Mouse (Mus musculus): Measurements from ENCODE around the gene Nosip. TPM values are rescaled to one million over a fixed set of nuclear protein-coding genes. Genes with fewer than 3 reads are reported as not detected.

Gene Nosip
- total and polyA plus RNA-seq, 3 experiments = 72.4 to 86.8 (median 81.4) TPM

DNA sequence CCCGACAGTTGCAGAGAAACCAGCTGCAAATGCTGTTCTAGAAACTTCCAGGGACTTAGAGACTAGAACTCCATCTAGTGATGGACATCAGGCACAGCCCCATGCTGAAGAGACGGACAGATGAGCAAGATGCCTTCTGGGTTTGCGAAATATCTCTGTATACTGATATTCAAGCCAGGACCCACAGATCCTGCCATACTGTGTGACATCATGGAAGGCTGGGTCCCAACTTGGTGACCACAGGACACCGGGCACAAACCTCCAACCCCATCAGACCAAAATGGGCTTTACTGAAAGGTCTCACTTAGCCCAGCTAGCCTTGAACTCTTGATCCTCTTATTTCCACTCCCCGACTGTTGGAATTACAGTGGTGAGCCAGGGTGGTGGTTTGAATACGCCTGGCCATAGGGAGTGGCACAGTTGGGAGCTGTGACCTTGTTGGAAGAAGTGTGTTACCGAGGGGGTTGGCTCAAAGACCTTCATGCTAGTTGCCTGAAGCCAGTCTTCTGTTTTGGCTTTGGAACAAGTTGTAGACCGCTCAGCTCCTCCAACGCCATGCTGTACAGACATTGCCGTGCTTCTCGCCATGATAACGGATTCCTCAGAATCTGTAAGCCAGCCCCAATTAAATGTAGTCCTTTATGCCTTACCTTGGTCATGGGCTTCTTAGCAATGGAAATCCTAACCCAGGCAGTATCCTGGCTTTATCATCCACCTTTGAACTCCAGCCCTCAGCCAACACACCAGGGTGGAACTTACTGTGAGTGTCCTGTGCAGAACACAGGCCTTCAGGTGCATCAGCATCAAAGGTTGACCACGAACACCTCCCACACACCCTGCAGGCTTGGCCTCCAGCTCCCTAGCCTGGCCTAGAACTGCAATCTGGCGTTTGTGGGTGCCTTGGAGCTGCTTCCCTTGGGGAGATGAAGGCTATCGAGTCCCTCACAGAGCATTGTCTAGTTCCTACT is 37.7 kb upstream of the Nosip start:
- H3K36me3 ChIP-seq (replicated peaks in 1 of 2; ENCODE audit: control insufficient read depth in 1 of 2, insufficient read depth in 1 of 2, low read length in 1 of 2) = peaks cover 17 to 61% of the 10 kb centered on the region in 2 experiments
- dilution Hi-C loops (cut with MboI; ENCODE audit: extremely low pct_ligation_motif_present, extremely low pct_unique_long_range_greater_than_20kb, low sequenced_read_pairs) (no loop called here), in situ Hi-C loops (cut with MboI; ENCODE audit: low pct_ligation_motif_present, low pct_unique_long_range_greater_than_20kb, low sequenced_read_pairs) (no loop called here)
- H3K4me1 ChIP-seq (ENCODE audit: control insufficient read depth in 1 of 2, insufficient read depth in 2 of 2) = no peaks in the 10 kb centered on the region; a peak in 1 of 4 replicates
- TF ChIP-seq CTCF (conservative IDR thresholded peaks at IDR 0.05 in 1 of 2, IDR thresholded peaks at IDR 0.05 in 1 of 2; ENCODE audit: low read depth in 2 of 2, low read length in 2 of 2) (peak in 1 of 2 experiments; percentile 25; a peak in 1 of 4 replicates), MYC (IDR thresholded peaks at IDR 0.05; ENCODE audit: low read depth, low read length) (no peak)
- no peak for DNase-seq (ENCODE audit: extremely low read depth)
- H3K9ac ChIP-seq (ENCODE audit: insufficient read depth, low read depth) = no peak overlapping the region
- H3K4me2 ChIP-seq (ENCODE audit: insufficient read depth, low read depth, poor library complexity, severe bottlenecking) = no peak overlapping the region
- H3K4me3 ChIP-seq (replicated peaks in 1 of 3; ENCODE audit: low read depth in 2 of 3, low read length in 2 of 3, poor library complexity in 1 of 3) = no peak overlapping the region
- H3K27ac ChIP-seq (ENCODE audit: insufficient read depth, low read depth) = no peak overlapping the region
- H3K9me3 ChIP-seq (replicated peaks; ENCODE audit: low read length) = no peaks in the 10 kb centered on the region
- H3K79me2 ChIP-seq (replicated peaks; ENCODE audit: control insufficient read depth, extremely low read depth, insufficient read depth, poor library complexity, severe bottlenecking) = no peaks in the 10 kb centered on the region
- H3K27me3 ChIP-seq (replicated peaks) = no peaks in the 10 kb centered on the region

DNA sequence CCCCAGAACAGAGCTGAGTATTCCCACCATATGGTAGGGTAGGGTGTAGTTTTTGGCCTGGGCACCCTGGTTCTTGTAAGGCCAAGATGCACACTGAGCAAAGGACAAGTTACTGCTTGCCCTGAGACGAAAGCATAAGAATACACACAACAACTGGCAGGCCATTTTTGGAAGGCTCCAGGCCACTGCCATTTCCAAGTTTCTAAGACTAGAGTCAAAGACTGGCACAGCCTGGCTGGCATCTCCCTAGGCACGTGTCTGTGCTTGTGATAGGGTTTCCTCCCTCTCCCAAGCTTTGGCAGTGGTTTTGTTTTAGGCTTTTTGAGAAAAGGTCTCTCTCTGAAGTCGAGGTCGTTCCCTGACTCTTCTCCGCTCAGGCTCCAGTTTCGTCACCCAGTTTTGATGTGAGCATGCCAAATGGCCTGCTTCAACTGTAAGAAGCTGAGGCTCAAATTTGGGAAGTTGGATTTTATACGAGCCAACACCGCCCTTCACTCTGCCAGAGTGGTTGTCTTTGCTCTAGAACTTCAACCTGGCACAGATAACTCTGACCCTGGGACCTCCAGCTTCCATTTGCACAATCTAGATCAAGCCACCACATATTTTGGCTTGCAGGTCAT is 36.5 kb upstream of the Nosip start:
- in situ Hi-C loops (cut with MboI; ENCODE audit: low pct_ligation_motif_present, low pct_unique_long_range_greater_than_20kb, low sequenced_read_pairs) = no loop called here
- H3K27me3 ChIP-seq (replicated peaks) = no peaks in the 10 kb centered on the region
- H3K9me3 ChIP-seq (replicated peaks; ENCODE audit: low read length) = no peaks in the 10 kb centered on the region
- peaks cover 27 to 66% of the 10 kb centered on the region in 2 experiments for H3K36me3 ChIP-seq (replicated peaks in 1 of 2; ENCODE audit: control insufficient read depth in 1 of 2, insufficient read depth in 1 of 2, low read length in 1 of 2)
- TF ChIP-seq ELF1 (IDR thresholded peaks at IDR 0.05; ENCODE audit: low read depth, low read length) = no peak
- no peak for TF ChIP-seq IRF4 (IDR thresholded peaks at IDR 0.05; ENCODE audit: low read depth, low read length)
- no peak for TF ChIP-seq JUN (IDR thresholded peaks at IDR 0.05; ENCODE audit: insufficient read depth, low read depth, low read length)
- TF ChIP-seq ZNF384 (IDR thresholded peaks at IDR 0.05; ENCODE audit: low read depth, low read length) = no peak
- H3K4me2 ChIP-seq (ENCODE audit: insufficient read depth, low read depth, poor library complexity, severe bottlenecking) = no peak overlapping the region
- DNase-seq (ENCODE audit: extremely low read depth) = no peak
- H3K4me3 ChIP-seq (replicated peaks in 1 of 3; ENCODE audit: low read depth in 2 of 3, low read length in 2 of 3, poor library complexity in 1 of 3) = no peak overlapping the region
- dilution Hi-C loops (cut with MboI; ENCODE audit: extremely low pct_ligation_motif_present, extremely low pct_unique_long_range_greater_than_20kb, low sequenced_read_pairs) = no loop called here
- H3K9ac ChIP-seq (ENCODE audit: insufficient read depth, low read depth) = no peak overlapping the region
- H3K79me2 ChIP-seq (replicated peaks; ENCODE audit: control insufficient read depth, extremely low read depth, insufficient read depth, poor library complexity, severe bottlenecking) = no peaks in the 10 kb centered on the region
- H3K27ac ChIP-seq (ENCODE audit: insufficient read depth, low read depth) = no peak overlapping the region
- no peaks in the 10 kb centered on the region; a peak in 1 of 4 replicates for H3K4me1 ChIP-seq (ENCODE audit: control insufficient read depth in 1 of 2, insufficient read depth in 2 of 2)

DNA sequence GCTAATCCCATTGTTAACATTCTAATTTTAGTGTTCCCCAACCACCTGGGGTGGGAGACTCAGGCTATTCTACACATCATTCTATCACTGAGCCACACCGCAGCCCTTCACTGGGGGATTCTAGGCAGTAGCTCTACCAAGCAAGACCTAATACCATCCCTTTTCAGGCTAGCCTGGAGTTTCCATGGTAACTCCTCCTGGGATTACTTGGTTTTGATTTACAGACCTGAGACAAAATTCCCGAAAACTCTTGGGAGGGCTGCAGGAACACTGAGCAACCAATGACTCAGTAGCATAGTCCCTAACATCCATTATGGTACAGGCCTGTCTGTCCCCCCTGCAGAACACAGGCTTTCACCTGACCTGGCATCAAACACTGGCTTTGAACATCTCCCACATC is 36.0 kb upstream of the Nosip start:
- Histone ChIP-seq H3K4me3 (replicated peaks in 1 of 3; ENCODE audit: low read depth in 2 of 3, low read length in 2 of 3, poor library complexity in 1 of 3) (no peak overlapping the region), H3K4me1 (ENCODE audit: control insufficient read depth in 1 of 2, insufficient read depth in 2 of 2) (no peaks in the 10 kb centered on the region; a peak in 1 of 4 replicates), H3K9ac (ENCODE audit: insufficient read depth, low read depth) (no peak overlapping the region), H3K27me3 (replicated peaks) (no peaks in the 10 kb centered on the region), H3K9me3 (replicated peaks; ENCODE audit: low read length) (no peaks in the 10 kb centered on the region), H3K79me2 (replicated peaks; ENCODE audit: control insufficient read depth, extremely low read depth, insufficient read depth, poor library complexity, severe bottlenecking) (no peaks in the 10 kb centered on the region), H3K27ac (ENCODE audit: insufficient read depth, low read depth) (no peak overlapping the region), H3K4me2 (ENCODE audit: insufficient read depth, low read depth, poor library complexity, severe bottlenecking) (no peak overlapping the region), H3K36me3 (replicated peaks in 1 of 2; ENCODE audit: control insufficient read depth in 1 of 2, insufficient read depth in 1 of 2, low read length in 1 of 2) (peaks cover 33 to 66% of the 10 kb centered on the region in 2 experiments)
- in situ Hi-C loops (cut with MboI; ENCODE audit: low pct_ligation_motif_present, low pct_unique_long_range_greater_than_20kb, low sequenced_read_pairs) = no loop called here
- no peak for TF ChIP-seq JUND (conservative IDR thresholded peaks at IDR 0.05; ENCODE audit: low read depth, low read length)
- no peak for TF ChIP-seq POLR2AphosphoS2 (IDR thresholded peaks at IDR 0.05; ENCODE audit: low read depth, low read length)
- TF ChIP-seq TBP (conservative IDR thresholded peaks at IDR 0.05; ENCODE audit: low read depth, low read length) = no peak
- no peak for TF ChIP-seq ZMIZ1 (IDR thresholded peaks at IDR 0.05; ENCODE audit: low read depth, low read length)
- no peak for TF ChIP-seq TCF12 (IDR thresholded peaks at IDR 0.05; ENCODE audit: low read depth, low read length)
- no peak for DNase-seq (ENCODE audit: extremely low read depth)
- dilution Hi-C loops (cut with MboI; ENCODE audit: extremely low pct_ligation_motif_present, extremely low pct_unique_long_range_greater_than_20kb, low sequenced_read_pairs) = no loop called here

Measured in CH12.LX (cell line).